Mouse (Mus musculus) brain, embryonic 18.5 days (tissue): Measurements from ENCODE around the gene Ctsd.
"Not testable (repeated sequence)": the region's sequence is repeated elsewhere in the genome, so short reads cannot be mapped to it uniquely, and the experiment has no call there.

Source experiments
- DNase-seq: peaks from one replicate; pipeline ENCODE4 v3.0.0-alpha.2; 2012; ENCODE audit warnings: low read depth, low spot score

The Ctsd gene

DNA sequence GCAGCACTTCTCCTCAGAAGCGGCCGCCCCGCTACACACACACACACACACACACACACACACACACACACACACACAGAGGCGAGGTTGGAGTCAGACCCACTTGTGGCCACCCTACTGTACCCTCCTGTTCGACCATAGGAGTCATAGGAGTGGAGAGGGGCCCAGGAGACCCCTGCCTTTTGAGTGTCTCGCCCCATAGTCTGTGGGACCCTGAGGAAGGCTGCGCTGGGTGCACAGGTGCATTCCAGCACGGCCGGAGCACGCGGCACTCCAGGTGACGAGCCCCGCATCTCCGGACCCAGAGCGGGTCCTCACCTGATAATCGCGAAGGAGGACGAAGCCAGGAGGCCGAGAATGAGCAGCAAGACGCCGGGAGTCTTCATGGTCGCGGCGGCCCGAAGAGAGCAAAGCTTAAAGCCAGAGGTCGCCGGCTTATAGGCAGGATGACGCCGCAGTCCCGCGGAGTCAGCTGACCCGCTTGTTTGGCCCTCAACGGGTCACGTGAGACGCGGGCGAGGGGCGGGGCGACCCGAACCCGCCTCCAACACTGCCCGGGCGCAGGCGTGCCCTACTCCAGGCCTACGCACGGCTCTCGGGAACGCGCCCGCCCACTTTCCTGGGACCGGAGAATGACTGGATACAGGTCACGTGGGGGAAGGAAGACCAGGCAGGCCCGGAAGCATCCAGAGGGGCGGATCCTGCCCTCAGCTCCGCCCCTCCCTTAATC lies at the start of gene Ctsd:
Gene Ctsd, minus strand, starts transcription at position 620 of the 730 bp plus-strand sequence.
- peak; percentile 93 for DNase-seq

DNA sequence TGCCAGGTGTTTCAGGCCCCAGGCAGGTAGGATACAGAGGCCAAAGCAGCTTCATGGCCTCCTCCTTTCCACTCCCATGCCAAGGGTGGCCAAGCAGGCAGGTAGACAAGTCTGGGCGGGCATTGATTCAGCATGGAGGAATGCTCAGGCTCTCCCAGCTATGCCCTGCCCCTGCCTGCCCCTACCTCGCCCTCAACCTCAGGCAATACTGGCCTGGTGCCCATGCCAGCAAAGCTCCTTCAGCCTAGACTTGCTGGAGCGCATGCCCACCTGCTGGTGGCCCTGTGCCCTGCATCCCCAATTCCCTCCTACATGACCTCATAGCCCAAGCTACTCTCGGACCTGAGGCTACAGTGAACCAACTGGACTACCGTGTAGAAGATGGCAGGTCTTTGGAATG lies 49.5 kb upstream of the Ctsd start:
- DNase-seq: no peak

DNA sequence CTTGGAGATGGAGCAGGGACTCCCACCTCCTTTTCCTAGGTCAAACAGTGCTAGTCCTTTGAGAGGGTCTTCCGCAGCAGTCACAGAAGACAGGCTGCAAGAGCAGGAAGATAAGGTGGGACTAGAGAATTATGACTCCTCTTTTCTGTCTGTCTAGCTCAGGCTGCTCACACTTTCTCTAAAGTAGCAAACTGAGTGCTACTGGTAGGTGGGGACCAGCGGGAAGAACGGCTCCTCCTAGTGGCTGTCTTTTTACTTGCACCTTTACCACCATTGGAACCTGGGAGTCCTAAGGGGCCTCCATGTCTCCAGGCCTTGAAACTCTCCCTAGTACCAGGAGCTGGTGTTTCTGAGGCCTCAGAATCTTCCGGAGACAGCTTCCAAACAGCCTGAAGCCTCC lies 47.7 kb upstream of the Ctsd start:
- no peak for DNase-seq

DNA sequence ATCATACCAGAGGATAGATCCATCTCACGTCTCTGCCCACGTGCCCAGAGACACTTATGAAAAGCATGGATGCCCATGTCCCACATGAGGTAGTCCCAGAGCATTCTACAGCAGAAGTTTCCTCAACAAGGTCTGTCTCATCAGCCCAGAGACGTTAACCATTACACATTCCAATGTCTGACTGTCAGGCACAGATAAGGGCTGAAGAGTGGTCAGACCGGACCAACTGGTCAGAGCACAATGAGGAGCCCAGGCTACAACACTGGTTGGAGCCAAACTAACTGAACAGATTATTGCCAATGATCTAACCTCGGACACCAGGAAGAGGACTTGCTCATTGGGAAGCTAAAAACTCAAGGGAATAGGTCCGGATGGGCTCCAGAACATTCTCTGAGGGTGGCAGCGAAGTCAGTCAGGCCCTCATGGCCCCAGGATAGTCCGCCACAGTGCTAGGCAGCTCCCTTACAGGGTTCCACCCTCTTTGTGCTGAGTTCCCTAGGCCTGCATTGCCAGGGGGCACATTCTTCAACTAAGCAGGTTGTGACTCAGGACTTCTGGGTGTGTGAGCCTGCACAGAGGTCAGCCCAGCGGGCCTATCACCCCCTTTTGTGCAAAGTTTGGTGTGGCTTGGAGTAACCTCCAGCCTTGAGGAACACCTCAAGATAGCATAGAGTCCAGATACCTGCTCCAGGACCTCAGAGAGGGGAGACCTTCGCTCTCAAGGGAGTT lies 46.5 kb upstream of the Ctsd start, which contains the start of gene Syt8:
Gene Syt8, plus strand, starts transcription at position 714 of the 729 bp plus-strand sequence.
- no peak for DNase-seq

DNA sequence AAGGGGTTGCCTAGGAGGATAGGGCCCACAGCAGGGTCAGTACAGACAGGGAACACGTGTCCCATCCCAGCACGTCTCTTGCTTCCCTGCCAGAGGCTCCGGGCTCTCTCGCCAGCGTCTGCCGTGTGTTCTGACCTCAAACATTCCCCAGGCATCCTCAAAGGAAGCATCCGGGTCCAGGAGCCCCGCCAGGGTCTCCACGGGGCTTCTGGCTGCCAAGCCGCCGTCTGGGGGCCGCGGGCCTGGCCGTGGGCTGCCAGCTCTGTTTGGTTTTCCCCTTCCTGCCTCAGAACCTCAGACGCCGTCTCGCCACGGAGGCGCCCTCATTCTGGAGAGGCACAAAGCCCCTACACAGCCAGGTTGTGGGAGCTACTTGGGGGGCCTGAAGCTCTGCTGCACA lies 45.8 kb upstream of the Ctsd start:
- DNase-seq: no peak

DNA sequence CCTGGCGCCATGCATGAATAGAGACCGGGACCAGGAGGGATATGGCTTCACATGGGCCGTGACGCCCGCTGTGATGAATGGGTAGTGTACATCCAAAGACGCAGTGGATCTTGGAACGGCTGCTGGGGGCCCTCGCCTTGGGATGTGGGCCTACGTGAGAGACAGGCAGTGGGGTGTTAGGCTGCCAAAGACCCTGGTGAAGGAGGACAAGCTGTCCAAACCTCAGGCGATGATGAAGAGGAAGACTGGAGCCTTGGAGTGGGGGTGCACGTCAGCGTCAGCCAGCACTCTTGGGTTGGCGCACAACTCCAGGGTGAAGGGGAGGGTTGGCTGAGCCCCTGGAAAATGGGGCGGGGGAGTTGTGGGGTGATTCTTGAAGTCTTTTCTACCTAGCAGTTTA lies 43.3 kb upstream of the Ctsd start:
- no peak for DNase-seq

DNA sequence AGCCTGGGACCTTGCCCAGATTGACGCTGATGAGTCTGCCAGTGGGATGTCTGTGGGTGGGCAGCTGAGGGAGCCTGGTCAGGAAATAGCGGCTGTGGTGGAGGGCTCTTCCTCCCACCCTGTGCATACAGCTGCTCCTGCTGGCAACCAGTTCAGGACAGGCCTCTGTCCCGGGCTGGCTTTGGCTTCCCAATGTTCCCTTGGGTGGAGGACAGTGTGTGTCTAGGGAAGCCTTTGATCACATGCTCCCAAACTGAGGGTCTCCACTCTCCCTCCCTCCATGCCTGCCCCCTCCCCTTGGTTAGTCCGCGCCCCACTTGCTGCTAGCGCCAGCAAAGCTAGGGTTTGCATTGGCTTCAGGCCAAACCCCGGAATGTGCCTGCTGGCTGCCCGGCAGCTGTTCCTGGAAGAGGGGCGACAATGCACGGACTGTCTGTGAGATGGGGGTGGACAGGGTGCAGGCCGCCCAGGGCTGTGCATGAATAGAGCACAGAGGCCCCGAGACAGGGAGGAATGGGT lies 42.4 kb upstream of the Ctsd start:
- DNase-seq: no peak

DNA sequence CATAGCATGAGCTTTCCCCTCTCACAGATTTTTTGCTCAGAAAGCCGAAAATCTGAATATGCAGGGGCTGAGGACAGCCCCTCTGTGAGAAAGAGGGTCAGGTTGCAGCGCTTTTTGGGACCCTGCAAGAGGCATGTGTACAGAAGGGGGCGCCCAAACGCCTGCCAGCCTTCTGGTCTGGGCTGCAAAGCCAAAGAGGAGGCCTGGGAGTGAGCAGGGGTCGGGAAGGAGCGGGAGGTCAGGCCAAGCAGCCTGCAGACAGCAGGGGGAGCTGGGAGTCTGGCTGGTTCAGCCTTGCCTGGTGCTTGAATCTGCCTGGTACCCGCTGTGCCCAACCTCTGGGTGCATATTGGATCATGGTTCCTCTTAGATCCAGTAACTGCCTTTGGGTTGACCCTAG lies 40.4 kb upstream of the Ctsd start:
- no peak for DNase-seq

DNA sequence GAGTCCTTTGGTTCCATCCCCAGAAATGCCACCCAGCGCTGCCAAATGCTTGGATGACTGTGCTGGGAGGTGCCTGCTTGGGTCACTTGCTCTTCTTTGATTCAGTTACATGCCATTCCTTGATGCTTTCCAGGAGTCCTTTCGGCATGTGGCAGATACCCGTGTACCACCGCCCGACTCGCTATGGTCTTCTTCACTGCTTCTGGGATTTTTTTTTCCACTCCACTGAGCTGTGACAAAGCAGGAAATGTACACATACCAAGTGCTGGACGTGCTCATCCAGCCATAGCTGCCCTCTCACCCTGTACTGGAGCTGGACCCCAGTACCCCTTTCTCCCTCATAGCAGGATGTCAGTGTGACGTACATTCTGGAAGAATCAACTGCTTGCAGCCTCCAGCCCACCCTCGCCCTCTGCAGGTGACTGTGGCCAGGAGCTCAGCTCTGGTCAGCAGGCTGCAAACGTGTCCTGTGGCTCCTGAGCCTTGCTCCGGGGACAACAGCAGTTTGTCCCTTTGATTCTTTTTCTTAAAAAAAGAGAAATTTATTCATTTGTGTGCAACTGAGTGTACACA lies 37.9 kb upstream of the Ctsd start:
- DNase-seq: no peak

DNA sequence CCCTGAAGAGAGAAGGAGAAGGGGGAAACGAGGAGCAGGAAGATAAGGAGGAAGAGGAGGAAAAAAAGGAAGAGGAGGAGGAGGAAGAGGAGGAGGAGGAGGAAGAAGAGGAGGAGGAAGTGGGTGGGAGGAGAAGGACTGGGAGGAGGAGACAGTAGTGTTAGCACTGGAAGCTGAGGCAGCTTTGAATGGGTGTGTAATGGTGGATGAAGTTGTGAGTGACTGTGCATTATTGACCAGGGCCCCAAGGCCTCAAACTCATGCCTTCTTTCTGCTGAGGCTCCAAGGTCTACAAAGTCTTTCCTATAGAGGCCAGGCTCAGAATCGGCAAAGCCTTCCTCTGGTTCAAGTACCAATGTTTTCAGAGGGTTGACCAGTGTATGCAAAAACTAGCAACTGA lies 34.0 kb upstream of the Ctsd start:
- DNase-seq: no peak

DNA sequence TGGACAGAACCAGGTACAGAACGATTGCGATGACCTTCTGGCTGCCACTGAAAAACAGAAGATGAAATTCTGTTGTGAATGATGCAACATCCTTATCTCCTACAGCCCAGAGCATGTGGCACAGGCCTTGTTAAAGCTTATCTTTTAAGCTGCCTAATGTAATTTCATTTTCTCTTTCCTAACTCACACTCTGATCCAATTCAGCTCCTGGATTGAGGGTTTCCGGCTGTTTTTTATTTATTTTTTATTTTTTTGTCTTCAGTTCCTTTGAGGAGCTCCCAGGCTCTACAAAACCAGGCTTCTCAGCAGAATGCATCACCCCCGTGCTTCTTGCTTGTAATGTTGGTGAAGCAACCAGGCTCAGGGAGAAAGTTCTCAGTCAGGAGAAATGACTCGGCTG lies 32.0 kb upstream of the Ctsd start:
- DNase-seq: no peak

DNA sequence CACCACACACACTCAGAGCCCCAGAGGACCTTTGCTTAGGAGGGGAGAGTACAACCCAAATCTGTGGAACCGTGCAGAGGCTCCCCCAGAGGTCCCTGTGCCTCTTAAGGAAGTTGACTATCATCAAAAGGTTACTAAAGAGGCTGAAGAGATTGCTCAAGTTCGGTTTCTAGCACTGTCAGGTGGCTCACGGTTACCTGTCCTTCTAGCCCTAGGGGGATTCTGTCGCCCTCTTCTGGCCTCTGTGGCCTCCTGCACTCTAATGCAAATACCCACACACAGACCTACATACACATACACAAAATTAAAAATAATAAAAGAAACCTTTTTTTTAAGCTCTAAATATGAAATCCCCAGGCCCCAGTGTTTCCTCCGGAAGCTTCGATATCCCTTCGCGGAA lies 30.8 kb upstream of the Ctsd start:
- DNase-seq: no peak

DNA sequence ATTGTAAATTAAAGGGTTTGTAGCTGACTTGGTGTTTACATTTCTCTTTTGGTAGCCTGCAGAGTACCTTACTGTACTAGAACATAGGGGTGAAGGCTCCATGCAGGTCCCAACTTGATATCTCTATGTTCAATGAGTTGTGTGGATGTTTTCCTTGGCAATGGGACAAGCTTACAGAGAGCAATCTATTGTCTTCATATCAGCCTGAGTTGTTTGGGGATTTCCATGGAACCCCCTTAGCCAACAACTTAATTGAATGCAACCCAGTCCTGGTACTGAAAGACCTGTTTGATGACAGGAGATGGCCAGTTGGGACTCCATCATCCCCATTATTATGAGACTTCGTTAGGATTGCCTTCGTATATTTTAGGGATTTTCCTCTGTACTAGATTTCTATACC lies 30.2 kb upstream of the Ctsd start:
- DNase-seq: no peak

DNA sequence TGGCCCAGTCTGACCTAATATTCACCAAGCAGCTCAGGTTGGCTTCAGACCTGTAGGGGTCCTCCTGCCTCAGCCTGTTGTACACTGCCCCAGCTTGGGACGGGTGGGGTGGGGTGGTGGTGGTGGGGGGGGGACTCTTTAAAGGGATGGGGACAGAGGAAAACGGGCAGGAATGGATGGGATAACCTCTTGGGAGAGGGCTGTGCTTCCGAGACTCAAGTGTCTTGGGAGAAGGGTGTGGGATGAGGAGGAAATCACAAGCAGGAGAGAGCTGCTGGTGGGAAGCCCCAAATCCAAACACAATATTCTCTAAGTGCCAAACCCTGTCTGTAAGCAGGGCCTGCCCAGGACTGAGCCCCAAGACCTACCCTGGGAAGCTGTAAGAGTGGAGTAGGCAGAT lies 28.4 kb upstream of the Ctsd start:
- DNase-seq: no peak

DNA sequence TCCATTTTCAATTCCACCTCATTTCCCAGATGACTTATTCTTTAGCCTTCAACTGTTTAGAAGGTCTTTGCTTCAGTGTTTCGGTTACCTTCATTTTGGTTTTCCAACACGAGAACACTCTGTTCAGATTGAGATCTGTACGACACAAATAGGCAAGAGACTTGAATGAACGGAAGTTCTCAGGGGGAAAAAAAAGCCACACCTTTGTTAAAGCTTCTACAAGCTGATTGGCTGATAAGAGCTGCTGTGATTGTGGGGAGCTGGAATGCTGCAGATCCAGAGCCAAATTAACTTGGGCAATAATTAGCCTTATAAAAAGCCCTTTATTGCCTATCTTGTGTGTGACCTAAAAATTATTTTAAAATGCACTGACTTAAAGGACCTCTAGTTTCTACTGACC lies 27.5 kb upstream of the Ctsd start:
- DNase-seq: no peak

DNA sequence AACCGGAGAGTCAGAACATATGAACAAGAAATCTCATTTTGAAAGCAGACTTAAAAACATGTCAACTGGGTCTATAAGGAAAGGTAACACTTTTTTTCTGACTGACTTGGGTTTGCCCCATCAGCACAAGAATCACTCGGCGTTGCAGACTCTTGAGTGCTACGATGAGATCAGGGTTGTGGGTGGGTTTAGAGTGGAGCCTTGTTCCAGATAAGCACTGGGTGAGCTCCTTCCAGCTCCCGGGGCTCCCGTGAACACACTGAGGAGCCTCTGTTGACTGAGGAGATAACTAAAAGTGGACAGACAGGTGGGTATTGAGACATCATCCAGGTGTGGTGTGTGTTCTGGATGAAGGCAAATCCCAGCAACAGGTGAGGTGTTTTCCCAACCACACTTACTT lies 25.4 kb upstream of the Ctsd start:
- DNase-seq: no peak

DNA sequence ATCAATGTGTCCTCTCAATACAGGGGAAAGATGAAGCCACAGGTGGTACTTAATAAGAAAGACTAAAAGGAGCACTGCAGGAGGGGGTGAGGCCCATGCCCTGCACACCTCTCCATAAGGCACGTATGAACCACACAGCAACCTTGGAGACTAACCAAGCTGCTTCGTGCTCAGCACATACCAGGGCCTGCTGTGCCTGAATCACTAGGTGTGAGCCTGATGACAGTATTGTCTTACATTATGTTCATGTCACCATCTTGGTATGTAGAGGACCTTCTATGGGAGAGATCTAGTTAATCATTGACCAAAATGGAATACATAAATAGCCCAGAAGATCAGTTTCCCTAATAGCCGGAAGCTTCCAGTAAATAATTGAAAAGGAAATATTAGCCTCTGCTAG lies 21.8 kb upstream of the Ctsd start:
- no peak for DNase-seq

DNA sequence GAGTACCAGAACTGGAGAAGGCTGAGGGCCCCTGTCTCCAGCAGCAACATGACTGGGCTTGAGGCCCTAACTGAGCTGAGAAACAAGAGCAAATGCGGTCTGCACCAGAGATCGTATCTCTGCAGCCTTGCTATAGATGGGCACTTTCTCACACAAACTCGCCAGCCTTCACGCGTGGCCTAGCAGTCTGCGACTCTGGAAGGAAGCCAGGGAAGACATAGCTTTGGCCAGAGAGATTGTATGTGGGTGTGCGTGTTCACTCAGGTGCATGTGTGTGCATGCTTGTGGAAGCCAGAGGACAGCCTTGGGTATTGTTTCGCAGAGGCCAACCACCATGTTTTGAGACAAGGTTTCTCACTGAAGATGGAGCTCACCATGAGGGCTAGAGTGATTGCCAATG lies 20.8 kb upstream of the Ctsd start:
- no peak for DNase-seq

DNA sequence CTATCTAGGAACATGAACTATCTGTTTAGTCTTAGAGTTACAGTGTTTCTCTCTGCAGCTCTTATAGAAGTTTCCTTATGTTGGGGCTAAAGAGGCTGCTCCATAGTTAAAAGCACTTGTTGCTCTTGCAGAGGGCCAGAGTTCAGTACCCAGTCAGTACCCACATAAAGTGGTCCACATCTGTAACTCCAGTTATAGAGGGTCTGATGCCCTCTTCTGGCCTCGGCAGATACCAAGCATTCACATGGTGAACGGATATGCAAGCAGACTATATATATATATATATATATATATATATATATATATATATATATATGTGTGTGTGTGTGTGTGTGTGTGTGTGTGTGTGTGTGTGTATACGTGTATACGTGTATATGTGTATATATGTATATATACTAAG lies 20.1 kb upstream of the Ctsd start:
- DNase-seq: no peak

DNA sequence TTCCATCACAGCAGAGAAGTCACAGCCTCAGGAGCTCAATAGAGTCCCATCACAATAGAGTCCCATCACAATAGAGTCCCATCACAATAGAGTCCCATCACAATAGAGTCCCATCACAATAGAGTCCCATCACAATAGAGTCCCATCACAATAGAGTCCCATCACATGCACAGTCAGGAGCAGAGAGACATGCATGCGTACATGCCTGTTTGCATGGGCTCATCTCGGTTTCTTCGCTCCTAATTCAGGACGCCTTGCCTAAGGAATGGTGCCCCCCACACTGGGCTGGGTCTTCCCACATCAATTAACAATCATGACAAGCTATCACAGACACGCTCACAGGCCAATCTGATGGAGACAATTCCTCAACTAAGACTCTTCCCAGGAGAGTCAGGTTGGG lies 17.3 kb upstream of the Ctsd start:
- not testable (repeated sequence) for DNase-seq

DNA sequence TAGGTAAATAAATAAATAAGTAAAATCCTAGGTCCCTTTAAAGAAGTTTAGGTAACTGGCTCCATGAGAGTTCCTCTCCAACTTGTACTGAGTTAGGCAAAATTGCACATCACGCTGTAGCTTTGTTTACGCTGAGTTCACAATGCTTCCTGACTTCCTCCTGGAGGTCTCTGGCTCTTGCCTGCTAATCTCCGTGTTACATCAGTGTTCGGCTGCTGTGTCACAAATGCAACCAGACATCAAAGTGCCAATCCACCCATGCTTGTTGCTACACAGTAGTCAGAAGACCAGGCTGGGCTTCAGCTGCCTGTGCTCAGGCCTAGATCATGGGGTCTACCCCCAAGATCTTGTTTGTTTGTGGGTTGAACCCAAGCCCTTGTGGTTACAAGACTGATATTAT lies 15.8 kb upstream of the Ctsd start:
- DNase-seq: no peak

DNA sequence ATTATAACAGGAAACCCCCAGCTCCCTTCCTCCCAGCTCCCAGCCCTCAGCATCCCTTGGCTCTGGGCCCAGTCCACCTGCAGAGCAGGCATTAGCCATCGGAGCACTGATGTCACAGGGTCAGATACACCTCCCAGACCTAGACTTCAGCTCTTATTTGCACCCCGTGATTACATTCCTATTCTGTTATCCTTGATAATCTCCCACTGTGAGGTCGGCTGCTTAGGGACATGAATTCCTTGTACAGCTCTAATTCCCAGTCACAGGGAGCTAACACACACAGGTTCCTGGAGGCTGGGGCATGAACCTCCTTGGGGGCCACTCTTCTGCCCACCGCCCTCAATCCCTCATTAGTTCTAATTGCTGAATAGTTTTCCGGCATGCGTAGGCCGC lies 12.9 kb upstream of the Ctsd start:
- no peak for DNase-seq
